Mouse (Mus musculus) right cerebral cortex, postnatal 14 days (tissue): ENCODE measurements around the gene Rnf8.

ENCODE experiments used
- DNase-seq: peaks from one replicate; pipeline ENCODE4 v3.0.0; 2022

Gene Rnf8

GRCm38 (mm10) chr17:29682261-29682660, 67.7 kb downstream of the Rnf8 start:
- DNase-seq: no peak

- DNase-seq: no peak
Observed at GRCm38 (mm10) chr17:29683127-29683526, 68.5 kb downstream of the Rnf8 start.

GRCm38 (mm10) chr17:29684275-29684674, 69.7 kb downstream of the Rnf8 start:
- no peak for DNase-seq

GRCm38 (mm10) chr17:29686771-29687170, 72.2 kb downstream of the Rnf8 start:
- no peak for DNase-seq

- DNase-seq: no peak
Observed at GRCm38 (mm10) chr17:29687373-29687772, 72.8 kb downstream of the Rnf8 start.

GRCm38 (mm10) chr17:29688610-29689009, 74.0 kb downstream of the Rnf8 start:
- DNase-seq: no peak

- DNase-seq: no peak
Observed at GRCm38 (mm10) chr17:29690257-29690656, 75.7 kb downstream of the Rnf8 start.

- no peak for DNase-seq
Observed at GRCm38 (mm10) chr17:29692827-29693226, 78.2 kb downstream of the Rnf8 start.

GRCm38 (mm10) chr17:29693571-29693970, 79.0 kb downstream of the Rnf8 start:
- no peak for DNase-seq

- no peak for DNase-seq
Observed at GRCm38 (mm10) chr17:29694516-29694915, 79.9 kb downstream of the Rnf8 start.
